Comparison of ENCODE assay signal across 20 mouse cellular contexts in the genomic region with DNA sequence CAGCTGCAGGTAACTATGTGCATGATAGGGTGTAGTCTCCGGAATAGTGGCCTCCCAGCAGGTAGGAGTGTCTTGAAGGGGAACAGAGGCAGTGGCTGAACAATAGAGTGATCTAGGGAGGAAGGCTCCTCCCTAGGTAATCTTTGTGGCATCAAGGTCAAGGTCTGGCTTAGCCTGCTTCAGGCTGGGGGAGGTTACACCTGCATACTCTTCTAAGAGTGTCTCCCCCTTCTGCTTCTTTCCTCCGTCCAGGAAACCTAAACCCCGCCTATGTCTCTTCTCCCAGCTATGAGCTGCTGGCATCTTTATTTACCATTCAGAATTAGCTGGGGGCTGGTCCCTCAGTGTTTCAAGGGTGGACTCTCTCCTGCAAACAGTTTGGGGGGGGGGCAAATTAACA.
"Had no signal": no experiment of that assay in that cellular context is flagged by ENCODE, and none has a peak within 500 bp of the region (broad histone marks: within the 10 kb centered on the region; RNA-seq: fewer than 3 reads in every experiment).

No protein-coding gene starts in this region.

- H3K4me2 ChIP-seq: limb, embryonic 13.5 days; liver, embryonic 12.5 days; liver, embryonic 15.5 days; lung, embryonic 15.5 days; midbrain, embryonic 13.5 days; stomach, embryonic 15.5 days had no signal

- H3K27ac ChIP-seq: limb, embryonic 13.5 days; liver, embryonic 12.5 days; liver, embryonic 15.5 days; lung, embryonic 15.5 days; midbrain, embryonic 10.5 days; midbrain, embryonic 13.5 days; stomach, embryonic 15.5 days had no signal

- H3K4me1 ChIP-seq: liver, embryonic 12.5 days; liver, embryonic 15.5 days had no signal

- H3K4me3 ChIP-seq: limb, embryonic 13.5 days; liver, embryonic 12.5 days; liver, embryonic 15.5 days; lung, embryonic 15.5 days; megakaryocyte, embryonic 14.5 days; midbrain, embryonic 10.5 days; midbrain, embryonic 13.5 days; stomach, embryonic 15.5 days had no signal

- H3K9ac ChIP-seq: limb, embryonic 13.5 days; liver, embryonic 12.5 days; liver, embryonic 15.5 days; lung, embryonic 15.5 days; midbrain, embryonic 13.5 days; stomach, embryonic 15.5 days had no signal

- DNase-seq: kidney, adult 2 months; layer of hippocampus, adult 9-11 months; liver; lung, adult 18-20 months; lung, postnatal 10 days; lung, postnatal 36 days; right cerebral cortex, adult 18-20 months; right cerebral cortex, postnatal 14 days; right cerebral cortex, postnatal 4 days; thymus, postnatal 25 days had no signal

- ATAC-seq: intestine, postnatal 0 days; liver, embryonic 12.5 days; midbrain, embryonic 13.5 days; midbrain, embryonic 16.5 days had no signal

- H3K9me3 ChIP-seq: limb, embryonic 13.5 days; liver, embryonic 12.5 days; liver, embryonic 15.5 days; lung, embryonic 15.5 days; megakaryocyte, embryonic 14.5 days; midbrain, embryonic 10.5 days; midbrain, embryonic 13.5 days; stomach, embryonic 15.5 days had no signal

- H3K27me3 ChIP-seq: limb, embryonic 13.5 days; liver, embryonic 12.5 days; liver, embryonic 15.5 days; lung, embryonic 15.5 days; midbrain, embryonic 13.5 days; stomach, embryonic 15.5 days had no signal

- H3K36me3 ChIP-seq: limb, embryonic 13.5 days; liver, embryonic 12.5 days; liver, embryonic 15.5 days; lung, embryonic 15.5 days; midbrain, embryonic 10.5 days; midbrain, embryonic 13.5 days; stomach, embryonic 15.5 days had no signal
